Mouse (Mus musculus) midbrain, embryonic 10.5 days (tissue): ENCODE data around the gene Slc7a14. TPM values are rescaled to one million over a fixed set of nuclear protein-coding genes. Genes with fewer than 3 reads are reported as not detected.

Experiments used
- DNase-seq: peaks from one replicate; pipeline ENCODE4 v3.0.0-alpha.2; 2017; ENCODE audit warnings: low spot score
- H3K27ac ChIP-seq: fragments of 300-500 bp; sonication (generic); replicated peaks from 2 replicates; pipeline ENCODE4 v1.5.1; 2016; ENCODE audit warnings: mild to moderate bottlenecking
- H3K27me3 ChIP-seq: fragments of 300-500 bp; sonication (generic); 2 replicates; pipeline ENCODE4 v1.6.1; 2016; ENCODE audit warnings: low read depth, mild to moderate bottlenecking; ENCODE audit not compliant: poor library complexity, severe bottlenecking
- H3K36me3 ChIP-seq: fragments of 300-500 bp; sonication (generic); 2 replicates; pipeline ENCODE4 v1.6.1; 2016; ENCODE audit warnings: mild to moderate bottlenecking, moderate library complexity
- H3K4me1 ChIP-seq: fragments of 300-500 bp; sonication (generic); 2 replicates; pipeline ENCODE4 v1.6.1; 2016
- H3K4me3 ChIP-seq: fragments of 300-500 bp; sonication (generic); 2 replicates; pipeline ENCODE4 v1.5.1; 2016; ENCODE audit warnings: mild to moderate bottlenecking, moderate library complexity
- H3K9me3 ChIP-seq: fragments of 300-500 bp; sonication (generic); replicated peaks from 2 replicates; pipeline ENCODE4 v1.6.1; 2016; ENCODE audit warnings: mild to moderate bottlenecking
- WGBS: fragments of 180-500 bp; shearing (Covaris S2); methylation state at CpG from one replicate; pipeline ENCODE4 v1.1.7; 2016; 5-methylcytosine and 5-hydroxymethylcytosine counted together
- polyA plus RNA-seq: library from polyadenylated mRNA; unstranded; fragments of >200 nt; fragmentation: Nextera tagmentation; extraction: Ambion mirVana; gene quantifications from 2 replicates; pipeline ENCODE4 v1.2.1, GENCODE M21; 2016

Gene Slc7a14
- polyA plus RNA-seq, 1 experiment from 2014 or later: 0.39 TPM

GRCm38 (mm10) chr3:31217523-31217922, 92.7 kb downstream of the Slc7a14 start:
- H3K4me1 ChIP-seq: peaks cover 11% of the 10 kb centered on the region
- H3K9me3 ChIP-seq: no peaks in the 10 kb centered on the region
- no peak overlapping the region for H3K27ac ChIP-seq
- no peak overlapping the region for H3K4me3 ChIP-seq
- no peaks in the 10 kb centered on the region for H3K27me3 ChIP-seq
- H3K36me3 ChIP-seq: no peaks in the 10 kb centered on the region
- WGBS: 66% methylated on average over 10 of the region's 10 CpGs
- DNase-seq: no peak

DNA sequence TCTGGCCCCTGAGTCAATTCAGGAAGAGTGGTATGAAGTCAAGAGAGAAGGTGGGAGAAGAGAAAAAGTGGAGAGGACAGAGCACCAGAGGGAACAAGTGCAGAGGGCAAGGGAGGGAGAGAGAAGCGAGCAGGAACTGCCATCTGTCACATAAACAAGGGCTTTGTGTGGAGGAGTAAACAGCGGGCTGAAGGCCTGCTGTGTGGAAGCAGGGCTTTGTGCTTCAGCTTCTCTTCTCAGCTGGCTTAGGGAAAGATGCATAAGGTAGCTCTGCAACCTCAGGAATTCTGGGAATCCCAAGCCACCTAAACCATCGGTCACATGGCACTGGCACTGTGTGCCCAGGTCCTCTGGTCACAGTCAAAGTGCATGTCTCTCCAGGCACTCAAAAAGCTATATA, 96.4 kb downstream of the Slc7a14 start:
- Histone ChIP-seq H3K4me1 (peaks cover 18% of the 10 kb centered on the region), H3K4me3 (no peak overlapping the region), H3K27ac (peak overlapping the region; percentile 76), H3K9me3 (no peaks in the 10 kb centered on the region), H3K36me3 (no peaks in the 10 kb centered on the region), H3K27me3 (no peaks in the 10 kb centered on the region)
- 29% methylated on average over 3 of the region's 3 CpGs for WGBS
- DNase-seq: no peak

GRCm38 (mm10) chr3:31212205-31213038, 97.8 kb downstream of the Slc7a14 start:
- Histone ChIP-seq H3K27ac (peak overlapping the region; percentile 28), H3K4me1 (peaks cover 25% of the 10 kb centered on the region), H3K27me3 (no peaks in the 10 kb centered on the region), H3K36me3 (no peaks in the 10 kb centered on the region), H3K9me3 (no peaks in the 10 kb centered on the region), H3K4me3 (no peak overlapping the region)
- 79% methylated on average over 9 of the region's 9 CpGs for WGBS
- no peak for DNase-seq

- peak; percentile 35 for DNase-seq
- peaks cover 23% of the 10 kb centered on the region for H3K4me1 ChIP-seq
- peak overlapping the region; percentile 26 for H3K4me3 ChIP-seq
- no peaks in the 10 kb centered on the region for H3K27me3 ChIP-seq
- H3K36me3 ChIP-seq: no peaks in the 10 kb centered on the region
- H3K27ac ChIP-seq: peak overlapping the region; percentile 69
- H3K9me3 ChIP-seq: no peaks in the 10 kb centered on the region
- 11% methylated on average over 19 of the region's 19 CpGs for WGBS
Observed at GRCm38 (mm10) chr3:31209001-31209400, 101.2 kb downstream of the Slc7a14 start.

- DNase-seq: peak; percentile 22
- Histone ChIP-seq H3K4me3 (peak overlapping the region; percentile 26; the same call in 1 of the 2 replicates), H3K9me3 (no peaks in the 10 kb centered on the region), H3K27ac (peak overlapping the region; percentile 69), H3K27me3 (no peaks in the 10 kb centered on the region), H3K36me3 (no peaks in the 10 kb centered on the region), H3K4me1 (peaks cover 18% of the 10 kb centered on the region)
- WGBS: 18% methylated on average over 6 of the region's 6 CpGs
Observed at GRCm38 (mm10) chr3:31208458-31208994, 101.7 kb downstream of the Slc7a14 start.

- peaks cover 15% of the 10 kb centered on the region for H3K4me1 ChIP-seq
- no peak overlapping the region for H3K4me3 ChIP-seq
- no peaks in the 10 kb centered on the region for H3K27me3 ChIP-seq
- H3K27ac ChIP-seq: 0 out of 2 replicates have a peak overlapping the region, but pooled peaks have one; percentile 69
- no peaks in the 10 kb centered on the region for H3K36me3 ChIP-seq
- H3K9me3 ChIP-seq: no peaks in the 10 kb centered on the region
- DNase-seq: no peak
- WGBS: 78% methylated on average over 4 of the region's 4 CpGs
Observed at GRCm38 (mm10) chr3:31208046-31208445, 102.1 kb downstream of the Slc7a14 start.

- WGBS: 85% methylated on average over 3 of the region's 3 CpGs
- peaks cover 15% of the 10 kb centered on the region for H3K4me1 ChIP-seq
Observed at GRCm38 (mm10) chr3:31205167-31205566, 105.0 kb downstream of the Slc7a14 start.

DNA sequence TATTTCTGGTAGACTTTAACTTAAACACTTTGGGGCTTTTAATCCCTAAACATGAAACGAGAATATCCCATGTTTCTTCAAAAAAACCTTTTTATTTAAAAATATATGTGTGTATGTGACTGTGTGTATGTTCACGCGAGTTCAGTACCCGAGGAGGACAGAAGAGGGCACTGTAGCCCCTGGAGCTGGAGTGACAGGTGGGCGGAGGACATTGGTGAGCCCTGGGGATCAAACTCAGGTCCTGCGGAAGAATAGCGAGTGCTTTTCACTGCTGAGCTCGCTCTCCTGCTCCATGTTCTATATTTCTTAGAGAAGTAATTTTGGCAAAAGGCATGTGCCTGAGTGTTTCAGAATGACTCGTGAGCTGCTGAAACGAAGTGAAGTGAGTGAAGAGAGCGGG, 106.2 kb downstream of the Slc7a14 start:
- H3K9me3 ChIP-seq: no peaks in the 10 kb centered on the region
- H3K27ac ChIP-seq: no peak overlapping the region
- no peak overlapping the region for H3K4me3 ChIP-seq
- H3K36me3 ChIP-seq: no peaks in the 10 kb centered on the region
- peaks cover 9% of the 10 kb centered on the region for H3K4me1 ChIP-seq
- 93% methylated on average over 11 of the region's 11 CpGs for WGBS
- DNase-seq: no peak
- H3K27me3 ChIP-seq: no peaks in the 10 kb centered on the region

More at GRCm38 (mm10) chr3:31205167-31205566, 105.0 kb downstream of the Slc7a14 start:
- H3K4me3 ChIP-seq: no peak overlapping the region
- no peak for DNase-seq
- no peaks in the 10 kb centered on the region for H3K9me3 ChIP-seq
- H3K27me3 ChIP-seq: no peaks in the 10 kb centered on the region
- no peak overlapping the region for H3K27ac ChIP-seq
- H3K36me3 ChIP-seq: no peaks in the 10 kb centered on the region

DNA sequence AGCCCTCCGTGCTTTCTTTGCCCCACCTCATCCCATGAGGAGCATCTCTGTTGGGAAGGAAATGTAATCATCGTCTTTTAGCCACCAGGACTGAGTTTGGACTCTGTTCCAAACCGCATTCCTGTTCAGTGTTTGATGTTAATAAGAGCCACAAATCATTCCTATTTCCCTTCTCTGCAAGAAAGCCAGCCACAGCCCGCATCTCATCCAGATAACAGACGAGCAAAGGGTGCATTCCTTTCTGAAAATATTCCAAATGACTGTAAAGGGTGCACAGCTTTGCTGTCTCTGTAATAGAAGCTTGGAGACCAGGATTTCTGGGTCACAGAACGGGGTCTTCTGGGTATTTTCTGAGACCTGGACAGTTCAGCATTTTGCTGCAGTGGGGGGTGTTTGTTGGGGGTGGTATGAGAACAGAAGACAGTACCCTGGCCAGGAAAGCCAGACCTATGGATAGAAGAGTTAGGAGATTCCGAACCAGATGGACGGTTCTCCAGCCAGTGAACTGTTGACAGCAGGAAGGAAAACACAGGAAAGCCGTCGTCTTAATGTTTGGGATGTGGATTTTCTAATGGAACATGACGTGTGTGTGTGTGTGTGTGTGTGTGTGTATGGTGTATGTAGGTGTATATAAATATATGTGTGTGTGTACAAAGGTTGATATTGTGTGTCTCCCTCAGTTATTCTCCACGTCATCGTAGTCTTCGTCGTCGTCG, 110.9 kb downstream of the Slc7a14 start:
- H3K4me3 ChIP-seq: no peak overlapping the region
- H3K27me3 ChIP-seq: no peaks in the 10 kb centered on the region
- no peak for DNase-seq
- H3K36me3 ChIP-seq: no peaks in the 10 kb centered on the region
- H3K9me3 ChIP-seq: no peaks in the 10 kb centered on the region
- no peak overlapping the region for H3K27ac ChIP-seq
- 90% methylated on average over 17 of the region's 17 CpGs for WGBS
- H3K4me1 ChIP-seq: no peaks in the 10 kb centered on the region

GRCm38 (mm10) chr3:31191402-31191801, 118.8 kb downstream of the Slc7a14 start:
- DNase-seq: no peak
- Histone ChIP-seq H3K4me1 (no peaks in the 10 kb centered on the region), H3K36me3 (no peaks in the 10 kb centered on the region), H3K9me3 (peaks cover 5% of the 10 kb centered on the region; the same call in 1 of the 2 replicates), H3K27ac (no peak overlapping the region), H3K27me3 (no peaks in the 10 kb centered on the region), H3K4me3 (no peak overlapping the region)
- 78% methylated on average over 10 of the region's 10 CpGs for WGBS

GRCm38 (mm10) chr3:31190342-31190741, 119.8 kb downstream of the Slc7a14 start:
- Histone ChIP-seq H3K4me1 (no peaks in the 10 kb centered on the region), H3K4me3 (no peak overlapping the region), H3K27ac (no peak overlapping the region), H3K27me3 (no peaks in the 10 kb centered on the region), H3K36me3 (no peaks in the 10 kb centered on the region), H3K9me3 (peaks cover 5% of the 10 kb centered on the region; the same call in 1 of the 2 replicates)
- WGBS: 90% methylated on average over 7 of the region's 7 CpGs
- no peak for DNase-seq

DNA sequence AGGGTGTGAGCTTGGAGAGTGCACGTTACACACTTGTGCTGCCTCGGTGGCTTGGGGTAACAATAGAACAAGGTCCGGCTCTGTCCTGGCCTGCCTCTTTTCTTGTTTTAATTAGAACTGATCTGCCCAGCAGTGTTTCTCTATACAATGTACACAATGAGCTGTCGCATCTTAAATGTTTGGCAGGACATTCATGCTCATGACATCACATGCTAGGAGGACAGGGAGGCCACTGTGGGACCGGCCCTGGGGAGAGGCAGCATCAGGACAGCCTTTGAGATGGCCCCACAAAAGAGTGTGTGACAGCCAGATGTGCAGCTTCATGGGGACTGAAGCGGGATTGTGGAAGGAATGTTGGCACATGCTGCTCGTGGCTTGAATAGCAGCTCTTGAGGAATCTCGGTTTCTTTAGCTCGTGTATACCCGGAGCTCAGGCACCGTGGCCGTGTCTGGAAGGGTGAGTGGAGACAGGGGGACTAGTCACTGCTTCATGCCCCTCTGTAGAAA, 143.8 kb downstream of the Slc7a14 start:
- H3K9me3 ChIP-seq: no peaks in the 10 kb centered on the region
- H3K36me3 ChIP-seq: no peaks in the 10 kb centered on the region
- no peaks in the 10 kb centered on the region for H3K27me3 ChIP-seq
- peak; percentile 25 for DNase-seq
- peak overlapping the region; percentile 63 for H3K27ac ChIP-seq
- no peak overlapping the region for H3K4me3 ChIP-seq
- peaks cover 14% of the 10 kb centered on the region for H3K4me1 ChIP-seq
- WGBS: 44% methylated on average over 12 of the region's 12 CpGs
